Mouse (Mus musculus): Measurements from ENCODE around the gene Tbc1d10b.

DNA sequence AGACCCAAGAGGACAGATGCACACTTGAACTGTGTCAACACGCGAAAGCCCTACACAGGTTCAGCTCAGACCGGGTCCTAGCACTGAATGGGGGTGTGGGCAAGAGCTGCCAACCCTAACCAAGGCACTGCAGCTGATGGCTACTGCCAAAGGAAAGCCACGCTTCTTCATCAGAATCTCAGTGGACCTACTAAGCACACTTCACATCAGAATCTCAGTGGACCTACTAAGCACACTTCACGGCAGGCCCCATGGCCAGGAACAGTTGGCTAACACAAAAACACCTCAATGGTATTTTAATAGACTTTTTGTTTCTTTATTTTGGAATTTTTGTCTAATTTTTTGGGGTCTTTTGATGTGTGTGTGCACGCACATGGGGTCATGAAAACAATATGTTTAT lies 55.8 kb downstream of the Tbc1d10b start:
- TF ChIP-seq CTCF (IDR thresholded peaks at IDR 0.05; ENCODE audit: extremely low read depth, insufficient read depth, low read length) (no peak), POLR2A (IDR thresholded peaks at IDR 0.05; ENCODE audit: extremely low read depth, insufficient read depth, low read length) (no peak)
